Mouse (Mus musculus): Measurements from ENCODE around the gene Tigit. TPM values are rescaled to one million over a fixed set of nuclear protein-coding genes. Genes with fewer than 3 reads are reported as not detected.
A peak's percentile ranks its signal among the peaks of the same experiment; 100 is the strongest.

Gene Tigit
- polyA plus RNA-seq, 1 experiment from 2014 or later: not detected

DNA sequence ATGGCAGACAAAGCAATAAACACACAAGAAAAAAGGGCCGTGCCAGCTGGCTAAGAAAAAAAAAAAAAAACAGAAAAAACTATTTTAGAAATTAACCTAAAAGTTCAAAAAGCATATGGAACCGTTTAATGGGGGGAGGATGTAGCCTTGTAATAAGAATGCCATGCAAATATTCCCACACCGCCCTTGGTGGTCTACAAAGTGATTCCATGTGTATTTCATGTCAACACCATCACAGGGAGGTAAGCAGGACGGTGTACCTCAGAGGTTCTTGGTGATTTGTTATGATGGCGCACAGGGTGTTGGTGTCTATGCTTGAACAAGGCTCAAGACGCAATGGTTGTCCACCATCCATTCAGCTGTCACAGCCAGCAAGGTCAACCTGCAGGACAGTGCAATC lies 46.6 kb downstream of the Tigit start:
- DNase-seq (ENCODE audit: low spot score): no peak
- no peaks in the 10 kb centered on the region for H3K9me3 ChIP-seq (ENCODE audit: control insufficient read depth, low read length)
- WGBS: 95% methylated on average over 6 of the region's 6 CpGs

DNA sequence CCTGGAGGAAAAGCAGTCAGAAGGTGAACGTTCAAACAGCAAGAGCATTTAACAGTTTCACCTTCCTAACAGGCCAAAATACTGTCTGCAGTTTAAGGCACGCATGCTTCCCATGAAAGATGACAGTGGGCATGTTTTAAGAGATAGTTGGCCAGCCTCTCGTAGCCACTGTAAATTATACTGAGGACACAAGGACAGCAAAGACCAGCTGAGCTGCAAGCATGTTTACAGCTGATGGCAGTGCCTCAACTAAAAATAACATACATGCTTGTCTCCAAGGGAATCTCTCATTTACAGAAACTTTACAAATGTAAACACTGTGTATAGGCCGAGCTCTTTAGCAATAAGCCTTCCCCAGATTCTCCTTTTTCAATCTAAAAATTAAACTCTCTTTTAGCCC lies 47.6 kb downstream of the Tigit start:
- ATAC-seq (ENCODE audit: low FRiP score) (no peak), DNase-seq (ENCODE audit: low spot score) (no peak)
- Histone ChIP-seq H3K4me2 (replicated peaks) (no peak overlapping the region), H3K4me1 (replicated peaks; ENCODE audit: control insufficient read depth, insufficient read depth, low read length) (no peaks in the 10 kb centered on the region), H3K36me3 (replicated peaks; ENCODE audit: control insufficient read depth, insufficient read depth) (peaks cover 44% of the 10 kb centered on the region), H3K27ac (no peak overlapping the region), H3K9ac (no peak overlapping the region), H3K27me3 (ENCODE audit: control insufficient read depth, insufficient read depth, low read length) (no peaks in the 10 kb centered on the region), H3K4me3 (replicated peaks; ENCODE audit: low read length) (no peak overlapping the region), H3K9me3 (ENCODE audit: control insufficient read depth, low read length) (no peaks in the 10 kb centered on the region)
- WGBS: 68% methylated on average over 4 of the region's 4 CpGs

More for the DNA sequence above, 46.6 kb downstream of the Tigit start:
- Histone ChIP-seq H3K9ac (no peak overlapping the region), H3K4me1 (replicated peaks; ENCODE audit: control insufficient read depth, insufficient read depth, low read length) (no peaks in the 10 kb centered on the region), H3K4me3 (replicated peaks; ENCODE audit: low read length) (no peak overlapping the region), H3K27ac (no peak overlapping the region), H3K4me2 (replicated peaks) (no peak overlapping the region), H3K27me3 (ENCODE audit: control insufficient read depth, insufficient read depth, low read length) (no peaks in the 10 kb centered on the region), H3K36me3 (replicated peaks; ENCODE audit: control insufficient read depth, insufficient read depth) (peaks cover 40% of the 10 kb centered on the region)
- no peak for ATAC-seq (ENCODE audit: low FRiP score)

DNA sequence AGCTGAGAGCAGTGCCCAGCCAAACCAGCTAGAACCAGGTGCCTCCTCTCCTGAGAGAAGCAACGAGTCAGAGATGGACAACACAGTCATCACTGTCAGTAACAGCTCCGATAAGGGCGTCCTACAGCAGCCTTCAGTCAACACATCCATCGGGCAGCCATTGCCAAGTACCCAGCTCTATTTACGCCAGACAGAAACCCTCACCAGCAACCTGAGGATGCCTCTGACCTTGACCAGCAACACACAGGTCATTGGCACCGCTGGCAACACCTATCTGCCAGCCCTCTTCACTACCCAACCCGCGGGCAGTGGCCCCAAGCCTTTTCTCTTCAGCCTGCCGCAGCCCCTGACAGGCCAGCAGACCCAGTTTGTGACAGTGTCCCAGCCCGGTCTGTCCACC lies 53.6 kb downstream of the Tigit start:
- Histone ChIP-seq H3K4me2 (replicated peaks) (no peak overlapping the region), H3K9me3 (ENCODE audit: control insufficient read depth, low read length) (no peaks in the 10 kb centered on the region; the same call in 1 of the 2 replicates), H3K4me3 (replicated peaks; ENCODE audit: low read length) (no peak overlapping the region), H3K4me1 (replicated peaks; ENCODE audit: control insufficient read depth, insufficient read depth, low read length) (no peaks in the 10 kb centered on the region), H3K36me3 (replicated peaks; ENCODE audit: control insufficient read depth, insufficient read depth) (peaks cover 46% of the 10 kb centered on the region), H3K27ac (no peak overlapping the region), H3K9ac (no peak overlapping the region), H3K27me3 (ENCODE audit: control insufficient read depth, insufficient read depth, low read length) (no peaks in the 10 kb centered on the region)
- DNase-seq (ENCODE audit: low spot score) (no peak), ATAC-seq (ENCODE audit: low FRiP score) (no peak)
- 97% methylated on average over 10 of the region's 10 CpGs for WGBS

DNA sequence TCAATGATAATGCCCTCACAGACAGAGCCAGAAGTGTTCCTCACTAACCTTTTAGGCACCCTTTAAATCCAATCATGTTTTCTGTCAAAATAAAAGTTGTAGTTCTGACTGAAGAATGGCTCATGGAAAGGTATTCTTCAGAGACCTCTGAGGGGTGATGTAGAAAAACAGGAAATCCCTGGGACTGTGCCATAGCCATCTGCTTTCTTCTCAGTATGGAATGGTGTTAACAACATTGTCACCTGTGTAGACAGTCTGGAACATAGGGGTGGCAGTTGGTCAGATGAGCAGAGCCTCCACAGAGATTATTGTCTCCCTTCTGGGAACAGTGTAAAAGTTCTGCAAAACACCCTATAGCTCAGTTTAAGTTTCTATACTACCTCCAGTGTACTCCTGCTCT lies 55.9 kb downstream of the Tigit start:
- ATAC-seq (ENCODE audit: low FRiP score): no peak
- Histone ChIP-seq H3K27ac (no peak overlapping the region), H3K36me3 (replicated peaks; ENCODE audit: control insufficient read depth, insufficient read depth) (peaks cover 34% of the 10 kb centered on the region), H3K4me3 (replicated peaks; ENCODE audit: low read length) (no peak overlapping the region), H3K4me1 (replicated peaks; ENCODE audit: control insufficient read depth, insufficient read depth, low read length) (no peaks in the 10 kb centered on the region), H3K9ac (no peak overlapping the region), H3K9me3 (ENCODE audit: control insufficient read depth, low read length) (no peaks in the 10 kb centered on the region; the same call in 1 of the 2 replicates), H3K27me3 (ENCODE audit: control insufficient read depth, insufficient read depth, low read length) (no peaks in the 10 kb centered on the region), H3K4me2 (replicated peaks) (no peak overlapping the region)
- no peak for DNase-seq (ENCODE audit: low spot score)

DNA sequence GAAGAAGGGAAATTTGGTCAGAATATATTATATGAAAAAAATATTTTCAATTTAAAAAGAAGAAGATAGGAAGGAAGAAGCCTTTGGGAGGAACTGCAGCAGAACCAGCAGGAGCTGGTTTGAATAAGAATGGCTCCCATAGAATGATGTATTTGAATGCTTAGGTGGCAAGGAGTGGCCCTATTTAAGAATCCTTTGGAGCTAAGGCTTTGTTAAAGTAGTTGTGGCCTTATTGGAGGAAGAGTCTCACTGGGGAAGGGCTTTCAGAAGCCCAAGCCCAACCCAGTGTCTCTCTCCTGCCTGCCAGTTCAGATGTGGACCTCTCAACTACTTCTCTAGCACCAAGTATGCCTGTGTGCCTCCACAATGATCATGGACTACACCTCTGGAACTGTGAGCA lies 56.9 kb downstream of the Tigit start:
- no peak for ATAC-seq (ENCODE audit: low FRiP score)
- no peak overlapping the region for H3K4me2 ChIP-seq (replicated peaks)
- DNase-seq (ENCODE audit: low spot score): no peak
- no peaks in the 10 kb centered on the region; the same call in 1 of the 2 replicates for H3K9me3 ChIP-seq (ENCODE audit: control insufficient read depth, low read length)
- H3K27me3 ChIP-seq (ENCODE audit: control insufficient read depth, insufficient read depth, low read length): no peaks in the 10 kb centered on the region
- H3K9ac ChIP-seq: no peak overlapping the region
- H3K4me1 ChIP-seq (replicated peaks; ENCODE audit: control insufficient read depth, insufficient read depth, low read length): no peaks in the 10 kb centered on the region
- H3K36me3 ChIP-seq (replicated peaks; ENCODE audit: control insufficient read depth, insufficient read depth): peaks cover 29% of the 10 kb centered on the region
- no peak overlapping the region for H3K4me3 ChIP-seq (replicated peaks; ENCODE audit: low read length)
- no peak overlapping the region for H3K27ac ChIP-seq

DNA sequence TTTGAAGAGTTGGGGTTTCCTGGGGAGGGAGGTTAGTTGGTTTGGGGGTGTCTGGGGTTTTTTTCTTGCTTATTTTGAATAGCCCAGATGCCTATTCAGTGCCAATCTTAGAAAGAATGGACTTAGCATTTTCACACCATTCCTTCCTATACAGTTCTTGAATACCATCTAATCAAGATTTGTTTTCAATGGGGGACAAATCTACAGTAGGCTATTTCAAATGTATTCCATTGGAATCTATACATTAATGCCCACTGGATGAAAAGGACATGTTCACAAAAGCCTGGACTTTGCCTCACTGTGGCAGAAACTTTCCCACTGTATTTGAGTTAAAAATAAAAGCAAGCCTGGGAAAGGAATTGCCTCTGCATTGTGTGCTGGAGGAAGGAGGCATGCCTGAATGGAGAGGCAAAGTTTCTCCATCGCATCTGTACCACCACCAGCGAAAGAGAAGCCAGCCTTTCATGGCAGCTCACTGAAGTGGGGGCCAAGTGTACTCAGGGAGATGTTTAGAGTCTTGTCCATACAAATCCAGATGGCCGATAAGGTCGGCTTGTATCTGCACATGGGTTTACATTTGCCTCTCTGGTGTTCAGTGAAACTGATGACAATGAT lies 59.4 kb downstream of the Tigit start:
- H3K27ac ChIP-seq: peak overlapping the region; percentile 57
- H3K4me1 ChIP-seq (replicated peaks; ENCODE audit: control insufficient read depth, insufficient read depth, low read length): no peaks in the 10 kb centered on the region

DNA sequence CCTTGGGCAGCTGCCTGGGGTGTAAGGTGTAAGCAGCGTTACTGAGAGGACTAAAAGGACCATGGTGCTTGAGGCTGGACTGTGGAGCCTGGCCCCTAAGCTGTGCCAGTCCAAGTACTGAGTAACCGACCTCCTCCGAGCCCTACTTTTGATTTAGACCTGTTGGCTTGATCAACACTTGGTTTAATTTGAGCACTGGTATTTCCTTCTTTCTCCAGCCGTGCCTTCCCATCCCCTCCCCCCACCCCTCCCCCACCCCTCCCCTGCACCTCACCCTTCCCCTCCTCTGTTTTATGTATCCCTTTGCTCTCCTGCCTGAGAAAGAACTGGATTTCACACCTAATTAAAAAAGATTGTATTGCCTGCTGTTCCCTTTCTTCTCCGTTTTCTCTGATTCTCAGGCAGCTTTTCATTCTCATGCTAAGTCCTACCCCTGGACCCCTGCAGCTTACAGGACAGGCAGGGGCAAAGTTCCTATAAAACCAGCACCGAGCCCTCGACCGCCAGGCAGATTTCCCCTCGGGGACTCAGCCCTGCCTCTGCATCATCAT lies 60.3 kb downstream of the Tigit start:
- DNase-seq (ENCODE audit: low spot score): peak; percentile 40
- peaks cover 4% of the 10 kb centered on the region; the same call in 1 of the 2 replicates for H3K36me3 ChIP-seq (replicated peaks; ENCODE audit: control insufficient read depth, insufficient read depth)
- peak overlapping the region; percentile 34; the same call in 1 of the 2 replicates for H3K27ac ChIP-seq

More for the DNA sequence above, 59.4 kb downstream of the Tigit start:
- Histone ChIP-seq H3K4me2 (replicated peaks) (no peak overlapping the region), H3K27me3 (ENCODE audit: control insufficient read depth, insufficient read depth, low read length) (no peaks in the 10 kb centered on the region), H3K9ac (no peak overlapping the region), H3K4me3 (replicated peaks; ENCODE audit: low read length) (no peak overlapping the region), H3K9me3 (ENCODE audit: control insufficient read depth, low read length) (no peaks in the 10 kb centered on the region; the same call in 1 of the 2 replicates), H3K36me3 (replicated peaks; ENCODE audit: control insufficient read depth, insufficient read depth) (peaks cover 9% of the 10 kb centered on the region)
- WGBS: 23% methylated on average over 4 of the region's 4 CpGs
- no peak for ATAC-seq (ENCODE audit: low FRiP score)
- no peak for DNase-seq (ENCODE audit: low spot score)

DNA sequence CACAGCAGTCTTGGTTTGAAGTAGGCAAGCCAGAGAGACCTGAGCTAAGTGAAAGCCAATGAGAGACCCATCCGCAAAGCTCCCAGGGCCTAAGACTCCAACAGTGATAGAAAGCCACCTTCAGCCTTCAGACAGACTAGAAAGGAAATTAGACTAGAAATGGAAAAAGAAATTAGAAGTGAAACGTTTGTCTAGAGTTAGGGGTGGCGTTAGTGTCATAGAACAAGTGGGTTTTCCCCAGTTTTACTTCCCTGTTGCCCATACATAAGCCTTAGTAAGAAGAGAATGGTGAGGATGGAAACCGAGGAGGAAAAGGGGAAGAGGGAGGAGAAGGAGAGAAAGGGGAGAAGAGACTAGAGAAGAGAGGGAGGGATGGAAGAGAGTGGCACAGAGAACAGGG lies 61.4 kb downstream of the Tigit start:
- H3K4me3 ChIP-seq (replicated peaks; ENCODE audit: low read length): no peak overlapping the region
- no peak overlapping the region for H3K9ac ChIP-seq
- 79% methylated on average over 4 of the region's 4 CpGs for WGBS
- no peak overlapping the region for H3K4me2 ChIP-seq (replicated peaks)
- ATAC-seq (ENCODE audit: low FRiP score) (no peak), DNase-seq (ENCODE audit: low spot score) (no peak)
- H3K9me3 ChIP-seq (ENCODE audit: control insufficient read depth, low read length): no peaks in the 10 kb centered on the region; the same call in 1 of the 2 replicates
- H3K36me3 ChIP-seq (replicated peaks; ENCODE audit: control insufficient read depth, insufficient read depth): peaks cover 2% of the 10 kb centered on the region; the same call in 1 of the 2 replicates
- no peaks in the 10 kb centered on the region for H3K4me1 ChIP-seq (replicated peaks; ENCODE audit: control insufficient read depth, insufficient read depth, low read length)
- H3K27me3 ChIP-seq (ENCODE audit: control insufficient read depth, insufficient read depth, low read length): no peaks in the 10 kb centered on the region
- H3K27ac ChIP-seq: no peak overlapping the region

More for the DNA sequence above, 60.3 kb downstream of the Tigit start:
- Histone ChIP-seq H3K4me1 (replicated peaks; ENCODE audit: control insufficient read depth, insufficient read depth, low read length) (no peaks in the 10 kb centered on the region), H3K9me3 (ENCODE audit: control insufficient read depth, low read length) (no peaks in the 10 kb centered on the region; the same call in 1 of the 2 replicates), H3K27me3 (ENCODE audit: control insufficient read depth, insufficient read depth, low read length) (no peaks in the 10 kb centered on the region), H3K9ac (no peak overlapping the region), H3K4me3 (replicated peaks; ENCODE audit: low read length) (no peak overlapping the region), H3K4me2 (replicated peaks) (no peak overlapping the region)
- peak; percentile 51; the same call in 1 of the 2 replicates for ATAC-seq (ENCODE audit: low FRiP score)
- 5% methylated on average over 9 of the region's 9 CpGs for WGBS

DNA sequence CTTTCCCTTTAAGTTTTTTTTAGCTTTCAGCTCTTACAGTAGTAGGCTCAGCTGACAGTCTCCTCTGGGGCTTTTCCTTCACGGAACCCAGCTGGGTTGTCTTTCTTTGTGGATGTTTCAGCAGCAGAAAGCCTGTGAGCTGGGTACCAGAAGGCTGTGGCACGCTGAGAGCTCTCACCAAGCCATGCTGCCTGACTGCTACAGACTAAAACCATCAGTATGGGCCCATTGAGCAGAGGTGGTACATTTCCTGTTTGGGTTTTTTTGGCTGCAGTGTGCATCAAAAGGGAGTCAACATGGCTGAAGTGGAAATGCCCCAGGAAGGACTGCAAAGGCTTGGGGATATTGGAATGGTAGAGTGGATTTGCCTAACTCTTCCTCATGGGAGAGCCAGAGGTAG lies 64.2 kb downstream of the Tigit start:
- no peak for ATAC-seq (ENCODE audit: low FRiP score)
- no peak overlapping the region for H3K4me3 ChIP-seq (replicated peaks; ENCODE audit: low read length)
- WGBS: 71% methylated on average over 2 of the region's 2 CpGs
- no peaks in the 10 kb centered on the region for H3K9me3 ChIP-seq (ENCODE audit: control insufficient read depth, low read length)
- peaks cover 7% of the 10 kb centered on the region; the same call in 1 of the 2 replicates for H3K36me3 ChIP-seq (replicated peaks; ENCODE audit: control insufficient read depth, insufficient read depth)
- H3K27ac ChIP-seq: no peak overlapping the region
- DNase-seq (ENCODE audit: low spot score): no peak
- no peaks in the 10 kb centered on the region for H3K27me3 ChIP-seq (ENCODE audit: control insufficient read depth, insufficient read depth, low read length)
- no peaks in the 10 kb centered on the region for H3K4me1 ChIP-seq (replicated peaks; ENCODE audit: control insufficient read depth, insufficient read depth, low read length)
- H3K9ac ChIP-seq: no peak overlapping the region
- H3K4me2 ChIP-seq (replicated peaks): no peak overlapping the region
